Mouse (Mus musculus) midbrain, embryonic 11.5 days (tissue): Measurements from ENCODE around the gene Olfr263. TPM values are rescaled to one million over a fixed set of nuclear protein-coding genes. Genes with fewer than 3 reads are reported as not detected.
"Not testable (repeated sequence)": the region's sequence is repeated elsewhere in the genome, so short reads cannot be mapped to it uniquely, and the experiment has no call there.

Source experiments
- ATAC-seq: fragments of 200-750 bp; cut with Nextera tagmentation; 2 replicates; pipeline ENCODE4 v1.8.0; 2017; ENCODE audit warnings: moderate TSS enrichment, moderate library complexity; ENCODE audit not compliant: low FRiP score
- DNase-seq: peaks from one replicate; pipeline ENCODE4 v3.0.0; 2015; ENCODE audit warnings: low spot score; ENCODE audit errors: missing footprints
- H3K27ac ChIP-seq: fragments of 300-500 bp; sonication (generic); 2 replicates; pipeline ENCODE4 v1.5.1; 2014; ENCODE audit warnings: low read depth, low read length
- H3K27me3 ChIP-seq: fragments of 300-500 bp; sonication (generic); 2 replicates; pipeline ENCODE4 v1.6.1; 2014; ENCODE audit warnings: mild to moderate bottlenecking, low read length, moderate library complexity, mixed read lengths; ENCODE audit not compliant: control insufficient read depth, insufficient read depth
- H3K36me3 ChIP-seq: fragments of 300-500 bp; sonication (generic); 2 replicates; pipeline ENCODE4 v1.6.1; 2014; ENCODE audit warnings: mild to moderate bottlenecking, low read length, moderate library complexity, mixed read lengths; ENCODE audit not compliant: control insufficient read depth, insufficient read depth
- H3K4me1 ChIP-seq: fragments of 300-500 bp; sonication (generic); 2 replicates; pipeline ENCODE4 v1.6.1; 2014; ENCODE audit warnings: low read length; ENCODE audit not compliant: control insufficient read depth, insufficient read depth
- H3K4me2 ChIP-seq: fragments of 300-500 bp; sonication (generic); 2 replicates; pipeline ENCODE4 v1.6.1; 2014; ENCODE audit warnings: mild to moderate bottlenecking, moderate library complexity
- H3K4me3 ChIP-seq: fragments of 300-500 bp; sonication (generic); 2 replicates; pipeline ENCODE4 v1.5.1; 2014; ENCODE audit warnings: low read depth, low read length
- H3K9ac ChIP-seq: fragments of 300-500 bp; sonication (generic); 2 replicates; pipeline ENCODE4 v1.6.1; 2014; ENCODE audit warnings: low read length
- H3K9me3 ChIP-seq: fragments of 300-500 bp; sonication (generic); 2 replicates; pipeline ENCODE4 v1.6.1; 2016; ENCODE audit warnings: low read length; ENCODE audit not compliant: control insufficient read depth
- WGBS: fragments of 180-500 bp; shearing (Covaris S2); extraction: QIAGEN DNeasy Blood & Tissue Kit; methylation state at CpG from one replicate; pipeline ENCODE4 v1.1.7; 2014; 5-methylcytosine and 5-hydroxymethylcytosine counted together
- polyA plus RNA-seq: library from polyadenylated mRNA; unstranded; fragments of >200 nt; fragmentation: Nextera tagmentation; extraction: Ambion mirVana; gene quantifications from 2 replicates; pipeline ENCODE4 v1.2.1, GENCODE M21; 2014

Olfr263 gene
- not detected in 2 replicates for polyA plus RNA-seq

GRCm38 (mm10) chr13:21129339-21129738 is at the start of gene Olfr263:
Olfr263 (plus strand) TSS chr13:21129639.
- H3K9me3 ChIP-seq, H3K27ac ChIP-seq, DNase-seq, H3K27me3 ChIP-seq, H3K4me1 ChIP-seq, H3K4me2 ChIP-seq, ATAC-seq, H3K9ac ChIP-seq, H3K4me3 ChIP-seq, H3K36me3 ChIP-seq: not testable (repeated sequence)
- 82% methylated on average over 3 of the region's 3 CpGs for WGBS

GRCm38 (mm10) chr13:21082686-21083085 is 46.8 kb upstream of the Olfr263 start:
- H3K9me3 ChIP-seq: no peaks in the 10 kb centered on the region
- H3K4me1 ChIP-seq: no peaks in the 10 kb centered on the region
- no peaks in the 10 kb centered on the region for H3K27me3 ChIP-seq
- no peak overlapping the region for H3K27ac ChIP-seq
- no peak overlapping the region for H3K4me3 ChIP-seq
- ATAC-seq (no peak), DNase-seq (no peak)
- WGBS: 82% methylated on average over 2 of the region's 2 CpGs
- no peak overlapping the region for H3K4me2 ChIP-seq
- no peaks in the 10 kb centered on the region for H3K36me3 ChIP-seq
- no peak overlapping the region for H3K9ac ChIP-seq

GRCm38 (mm10) chr13:21109759-21110158 is 19.7 kb upstream of the Olfr263 start:
- DNase-seq: no peak
- 88% methylated on average over 3 of the region's 3 CpGs for WGBS
- Histone ChIP-seq H3K4me1 (no peaks in the 10 kb centered on the region), H3K9me3 (no peaks in the 10 kb centered on the region), H3K36me3 (no peaks in the 10 kb centered on the region), H3K27me3 (no peaks in the 10 kb centered on the region), H3K4me3 (no peak overlapping the region), H3K4me2 (no peak overlapping the region), H3K9ac (no peak overlapping the region), H3K27ac (no peak overlapping the region)
- ATAC-seq: no peak

GRCm38 (mm10) chr13:21110441-21110840 is 19.0 kb upstream of the Olfr263 start:
- Histone ChIP-seq H3K27me3 (no peaks in the 10 kb centered on the region), H3K4me3 (no peak overlapping the region), H3K4me2 (no peak overlapping the region), H3K9me3 (no peaks in the 10 kb centered on the region), H3K4me1 (no peaks in the 10 kb centered on the region), H3K9ac (no peak overlapping the region), H3K27ac (no peak overlapping the region), H3K36me3 (no peaks in the 10 kb centered on the region)
- ATAC-seq (no peak), DNase-seq (no peak)
- WGBS: 89% methylated on average over 6 of the region's 6 CpGs

GRCm38 (mm10) chr13:21111183-21111582 is 18.3 kb upstream of the Olfr263 start, which contains the start of gene Olfr1369-ps1:
Olfr1369-ps1 (plus strand) TSS chr13:21111483.
- not testable (repeated sequence) for ATAC-seq, H3K4me3 ChIP-seq, H3K4me2 ChIP-seq, H3K9ac ChIP-seq, H3K27me3 ChIP-seq, H3K36me3 ChIP-seq, H3K9me3 ChIP-seq, H3K4me1 ChIP-seq, DNase-seq, H3K27ac ChIP-seq
- 79% methylated on average over 3 of the region's 3 CpGs for WGBS

- Histone ChIP-seq H3K27ac (no peak overlapping the region), H3K9me3 (no peaks in the 10 kb centered on the region), H3K9ac (no peak overlapping the region), H3K4me1 (no peaks in the 10 kb centered on the region), H3K4me3 (no peak overlapping the region), H3K4me2 (no peak overlapping the region), H3K36me3 (no peaks in the 10 kb centered on the region), H3K27me3 (no peaks in the 10 kb centered on the region)
- ATAC-seq: no peak
- 87% methylated on average over 4 of the region's 4 CpGs for WGBS
- no peak for DNase-seq
These were observed 15.3 kb upstream of the Olfr263 start for GRCm38 (mm10) chr13:21114121-21114520.

- Histone ChIP-seq H3K27me3 (no peaks in the 10 kb centered on the region), H3K36me3 (no peaks in the 10 kb centered on the region), H3K4me1 (no peaks in the 10 kb centered on the region), H3K27ac (no peak overlapping the region), H3K4me3 (no peak overlapping the region), H3K4me2 (no peak overlapping the region), H3K9ac (no peak overlapping the region), H3K9me3 (no peaks in the 10 kb centered on the region)
- DNase-seq (no peak), ATAC-seq (no peak)
- WGBS: 50% methylated on average over 8 of the region's 8 CpGs
These were observed 13.0 kb downstream of the Olfr263 start for GRCm38 (mm10) chr13:21142421-21142820.

GRCm38 (mm10) chr13:21145767-21146166 is 16.3 kb downstream of the Olfr263 start, which contains the start of gene Olfr1368:
Olfr1368 (minus strand) TSS chr13:21145867.
- Histone ChIP-seq H3K27ac (no peak within 1 kb of the TSS), H3K4me3 (no peak within 1 kb of the TSS), H3K36me3 (no peaks in the 10 kb centered on the region), H3K9ac (no peak within 1 kb of the TSS), H3K27me3 (no peaks in the 10 kb centered on the region), H3K4me1 (no peaks in the 10 kb centered on the region), H3K4me2 (no peak within 1 kb of the TSS), H3K9me3 (no peaks in the 10 kb centered on the region)
- ATAC-seq (no peak), DNase-seq (no peak)
- 78% methylated on average over 4 of the region's 4 CpGs for WGBS

- Histone ChIP-seq H3K4me1 (no peaks in the 10 kb centered on the region), H3K27ac (no peak overlapping the region), H3K9me3 (no peaks in the 10 kb centered on the region), H3K27me3 (no peaks in the 10 kb centered on the region), H3K36me3 (no peaks in the 10 kb centered on the region), H3K4me3 (no peak overlapping the region), H3K9ac (no peak overlapping the region), H3K4me2 (no peak overlapping the region)
- DNase-seq: no peak
- no peak for ATAC-seq
- WGBS: 83% methylated on average over 5 of the region's 5 CpGs
These were observed 26.4 kb downstream of the Olfr263 start for GRCm38 (mm10) chr13:21155888-21156287.
